Mouse (Mus musculus) megakaryocyte-erythroid progenitor cell, adult 5-6 weeks (primary cell): ENCODE measurements at regions not wholly inside any gene's neighbourhood (a gene's known extent, or its start where the extent isn't known, plus 50 kb on each side); places are given as distances from the start of the nearest gene placed in this dataset.

Experiments used
- ATAC-seq: replicated peaks from 2 replicates; pipeline ENCODE4 v1.8.0; 2016; ENCODE audit warnings: mild to moderate bottlenecking, inconsistent platforms; ENCODE audit not compliant: severe bottlenecking, poor library complexity, low FRiP score, low TSS enrichment

- no peak for ATAC-seq
These were observed 268.2 kb upstream of the Tmem132c start for GRCm38 (mm10) chr5:126973425-126973824.

- ATAC-seq = no peak
These were observed 267.0 kb upstream of the Tmem132c start for GRCm38 (mm10) chr5:126974565-126974964.

GRCm38 (mm10) chr5:126995577-126995976 is 246.0 kb upstream of the Tmem132c start:
- ATAC-seq = no peak

GRCm38 (mm10) chr5:127014166-127014565 is 227.4 kb upstream of the Tmem132c start:
- no peak for ATAC-seq

GRCm38 (mm10) chr5:127016467-127017060 is 225.0 kb upstream of the Tmem132c start:
- no peak for ATAC-seq

- no peak for ATAC-seq
These were observed 223.6 kb upstream of the Tmem132c start for GRCm38 (mm10) chr5:127017971-127018370.

GRCm38 (mm10) chr5:127036472-127036871 is 205.1 kb upstream of the Tmem132c start:
- no peak for ATAC-seq

GRCm38 (mm10) chr5:127057770-127058169 is 183.8 kb upstream of the Tmem132c start:
- ATAC-seq = no peak

- no peak for ATAC-seq
These were observed 167.3 kb upstream of the Tmem132c start for GRCm38 (mm10) chr5:127074327-127074726.
